Mouse (Mus musculus): ENCODE data around the gene Gnl2. TPM values are rescaled to one million over a fixed set of nuclear protein-coding genes. Genes with fewer than 3 reads are reported as not detected.

The Gnl2 gene
- polyA plus RNA-seq, 1 experiment = 3.1 TPM

DNA sequence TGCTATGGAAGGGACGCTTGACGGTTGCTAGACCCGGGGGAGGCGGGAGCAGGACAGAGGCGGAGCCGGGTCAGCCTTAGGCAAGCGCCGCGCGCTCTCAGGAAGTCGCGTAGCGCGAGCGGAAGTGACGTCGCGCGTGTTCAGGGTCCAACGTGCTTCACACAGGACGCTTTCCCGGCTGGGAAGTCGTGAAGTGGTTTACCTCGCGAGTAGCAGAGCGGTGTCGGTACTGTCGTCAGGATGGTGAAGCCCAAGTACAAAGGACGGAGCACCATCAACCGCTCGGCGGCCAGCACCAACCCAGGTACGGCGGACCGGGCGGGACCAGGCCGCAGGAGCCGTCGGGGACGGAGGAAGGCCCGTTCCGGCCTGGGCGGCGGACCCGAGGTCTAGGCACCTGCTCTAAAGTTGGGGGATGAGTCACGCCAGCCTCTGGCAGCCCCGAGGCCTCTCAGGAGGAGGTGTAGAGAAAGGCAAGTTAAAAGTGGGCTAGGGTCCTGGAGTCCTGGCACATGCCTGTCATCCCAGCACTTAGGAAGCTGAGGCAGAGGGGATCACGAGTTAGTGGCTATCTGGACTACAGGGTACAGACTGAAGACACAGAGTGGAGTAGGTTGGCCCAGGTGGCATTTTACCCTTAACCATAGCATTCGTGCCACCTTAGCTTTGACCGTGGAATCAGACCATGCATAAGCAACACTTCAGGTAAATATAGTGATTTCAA is 13.7 kb downstream of the Gnl2 start:
- Histone ChIP-seq H3K27me3 (ENCODE audit: control insufficient read depth) (peaks cover 34% of the 10 kb centered on the region), H3K36me3 (ENCODE audit: control insufficient read depth) (peaks cover 29% of the 10 kb centered on the region), H3K4me1 (ENCODE audit: control insufficient read depth) (peaks cover 32% of the 10 kb centered on the region), H3K9me3 (ENCODE audit: control insufficient read depth, low read length) (no peaks in the 10 kb centered on the region), H3K4me3 (replicated peaks) (peak overlapping the region; percentile 94)
- TF ChIP-seq GATA1 (IDR thresholded peaks at IDR 0.05; ENCODE audit: low read length) = no peak
- TF ChIP-seq TAL1 (IDR thresholded peaks at IDR 0.05; ENCODE audit: low read length) = no peak

DNA sequence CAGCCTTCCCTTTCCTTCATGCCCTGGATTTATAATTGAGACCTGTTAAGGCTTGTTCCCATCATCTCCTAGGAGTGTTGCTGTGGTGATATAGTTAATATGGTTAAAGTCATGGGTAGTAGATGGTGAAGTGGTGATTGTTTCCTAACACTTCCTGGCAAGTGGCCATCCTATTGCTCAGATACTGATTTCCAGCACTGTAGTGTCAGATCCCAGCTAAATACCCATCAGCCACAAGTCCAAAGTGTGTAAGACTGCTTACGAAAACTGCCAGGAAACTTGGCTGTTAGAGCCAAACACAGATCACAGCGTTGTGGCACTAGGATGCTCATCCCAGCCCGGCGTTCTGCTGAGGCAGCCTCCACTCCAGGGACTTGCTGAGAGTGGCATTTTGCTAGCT is 18.0 kb downstream of the Gnl2 start:
- H3K9me3 ChIP-seq (ENCODE audit: control insufficient read depth, low read length) = no peaks in the 10 kb centered on the region
- no peak overlapping the region for H3K4me3 ChIP-seq (replicated peaks)
- peaks cover 59% of the 10 kb centered on the region for H3K4me1 ChIP-seq (ENCODE audit: control insufficient read depth)
- peaks cover 68% of the 10 kb centered on the region for H3K36me3 ChIP-seq (ENCODE audit: control insufficient read depth)
- H3K27me3 ChIP-seq (ENCODE audit: control insufficient read depth) = no peaks in the 10 kb centered on the region
- TF ChIP-seq GATA1 (IDR thresholded peaks at IDR 0.05; ENCODE audit: low read length) (no peak), TAL1 (IDR thresholded peaks at IDR 0.05; ENCODE audit: low read length) (no peak)

GRCm38 (mm10) chr4:125044454-125044853 is 28.1 kb downstream of the Gnl2 start:
- H3K36me3 ChIP-seq (ENCODE audit: control insufficient read depth) = peaks cover 99% of the 10 kb centered on the region
- H3K27me3 ChIP-seq (ENCODE audit: control insufficient read depth) = no peaks in the 10 kb centered on the region
- no peak overlapping the region for H3K4me3 ChIP-seq (replicated peaks)
- TF ChIP-seq GATA1 (IDR thresholded peaks at IDR 0.05; ENCODE audit: low read length) = no peak
- no peak for TF ChIP-seq TAL1 (IDR thresholded peaks at IDR 0.05; ENCODE audit: low read length)
- H3K4me1 ChIP-seq (ENCODE audit: control insufficient read depth) = peaks cover 11% of the 10 kb centered on the region
- no peaks in the 10 kb centered on the region for H3K9me3 ChIP-seq (ENCODE audit: control insufficient read depth, low read length)

DNA sequence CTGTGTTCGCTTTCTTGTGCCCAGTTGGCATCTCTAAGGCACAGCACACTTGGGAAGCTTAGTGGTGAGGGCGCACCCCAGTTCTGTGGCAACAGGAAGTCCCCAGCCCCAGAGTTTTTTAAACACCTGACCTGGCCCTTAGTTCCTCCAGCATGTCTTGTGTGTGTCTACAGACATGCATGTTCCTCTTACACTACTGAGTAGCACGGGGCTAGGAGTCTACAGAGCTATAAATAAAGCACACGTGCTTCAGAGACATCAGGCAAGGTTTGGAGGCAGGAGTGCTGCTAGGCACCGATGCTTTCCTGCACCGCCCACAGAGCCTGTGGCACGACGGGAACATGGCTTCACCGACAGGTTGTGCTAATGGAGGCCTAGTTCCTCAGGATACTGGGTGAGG is 39.0 kb downstream of the Gnl2 start:
- TF ChIP-seq TAL1 (IDR thresholded peaks at IDR 0.05; ENCODE audit: low read length) (no peak), GATA1 (IDR thresholded peaks at IDR 0.05; ENCODE audit: low read length) (no peak)
- H3K4me1 ChIP-seq (ENCODE audit: control insufficient read depth) = peaks cover 13% of the 10 kb centered on the region
- H3K36me3 ChIP-seq (ENCODE audit: control insufficient read depth) = peaks cover 60% of the 10 kb centered on the region
- H3K9me3 ChIP-seq (ENCODE audit: control insufficient read depth, low read length) = no peaks in the 10 kb centered on the region
- H3K4me3 ChIP-seq (replicated peaks) = no peak overlapping the region
- no peaks in the 10 kb centered on the region for H3K27me3 ChIP-seq (ENCODE audit: control insufficient read depth)

GRCm38 (mm10) chr4:125056476-125056875 is 40.1 kb downstream of the Gnl2 start:
- no peak for TF ChIP-seq TAL1 (IDR thresholded peaks at IDR 0.05; ENCODE audit: low read length)
- TF ChIP-seq GATA1 (IDR thresholded peaks at IDR 0.05; ENCODE audit: low read length) = no peak
- peaks cover 49% of the 10 kb centered on the region for H3K36me3 ChIP-seq (ENCODE audit: control insufficient read depth)
- H3K27me3 ChIP-seq (ENCODE audit: control insufficient read depth) = no peaks in the 10 kb centered on the region
- H3K4me1 ChIP-seq (ENCODE audit: control insufficient read depth) = peaks cover 13% of the 10 kb centered on the region
- H3K9me3 ChIP-seq (ENCODE audit: control insufficient read depth, low read length) = no peaks in the 10 kb centered on the region
- no peak overlapping the region for H3K4me3 ChIP-seq (replicated peaks)

DNA sequence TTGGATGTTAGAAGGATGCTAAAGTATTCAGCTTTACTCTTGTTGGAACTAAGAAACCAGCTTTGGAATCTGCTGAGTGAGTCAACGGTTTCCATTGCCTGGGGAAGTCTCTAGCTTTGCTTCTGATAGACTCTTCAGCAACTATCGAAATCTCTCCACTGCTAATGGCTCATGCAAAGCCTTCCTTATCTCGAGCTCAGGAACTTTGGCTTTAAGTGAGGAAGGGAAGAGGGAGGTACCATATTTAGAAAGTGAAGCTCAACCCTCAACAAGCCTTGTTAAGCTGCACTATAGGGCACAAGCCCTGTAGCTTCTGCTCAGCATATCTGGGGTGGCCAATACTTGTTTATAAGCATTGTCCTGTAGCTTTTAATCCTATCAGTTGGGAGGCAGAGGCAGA is 40.9 kb downstream of the Gnl2 start:
- Histone ChIP-seq H3K27me3 (ENCODE audit: control insufficient read depth) (no peaks in the 10 kb centered on the region), H3K4me3 (replicated peaks) (no peak overlapping the region), H3K36me3 (ENCODE audit: control insufficient read depth) (peaks cover 42% of the 10 kb centered on the region), H3K9me3 (ENCODE audit: control insufficient read depth, low read length) (no peaks in the 10 kb centered on the region), H3K4me1 (ENCODE audit: control insufficient read depth) (peaks cover 13% of the 10 kb centered on the region)
- TF ChIP-seq GATA1 (IDR thresholded peaks at IDR 0.05; ENCODE audit: low read length) (no peak), TAL1 (IDR thresholded peaks at IDR 0.05; ENCODE audit: low read length) (no peak)

- Histone ChIP-seq H3K27me3 (ENCODE audit: control insufficient read depth) (no peaks in the 10 kb centered on the region), H3K9me3 (ENCODE audit: control insufficient read depth, low read length) (no peaks in the 10 kb centered on the region), H3K4me3 (replicated peaks) (no peak overlapping the region), H3K36me3 (ENCODE audit: control insufficient read depth) (peaks cover 35% of the 10 kb centered on the region), H3K4me1 (ENCODE audit: control insufficient read depth) (peaks cover 13% of the 10 kb centered on the region)
- no peak for TF ChIP-seq GATA1 (IDR thresholded peaks at IDR 0.05; ENCODE audit: low read length)
- no peak for TF ChIP-seq TAL1 (IDR thresholded peaks at IDR 0.05; ENCODE audit: low read length)
These were observed 41.6 kb downstream of the Gnl2 start for GRCm38 (mm10) chr4:125058033-125058432.

DNA sequence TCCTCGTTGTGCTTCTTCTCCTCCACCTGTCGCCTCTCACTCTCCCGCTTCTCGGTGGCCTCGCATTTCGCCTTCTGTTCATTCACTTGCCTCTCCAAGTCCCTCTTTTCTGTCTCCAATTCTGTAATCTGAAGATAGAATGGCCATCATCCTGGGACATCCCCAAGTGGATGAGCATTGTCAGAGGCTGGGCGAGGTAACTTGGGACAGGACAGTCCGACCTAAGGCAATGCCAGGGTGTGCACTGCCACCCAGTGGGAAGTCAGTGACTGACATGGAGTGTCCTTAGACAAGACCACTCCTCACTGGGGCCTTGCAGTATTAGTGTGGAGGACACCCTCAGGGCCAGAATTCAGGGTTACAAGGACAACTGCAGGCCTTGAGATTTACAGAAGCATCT is 42.6 kb downstream of the Gnl2 start:
- no peaks in the 10 kb centered on the region for H3K9me3 ChIP-seq (ENCODE audit: control insufficient read depth, low read length)
- TF ChIP-seq TAL1 (IDR thresholded peaks at IDR 0.05; ENCODE audit: low read length) = no peak
- no peak for TF ChIP-seq GATA1 (IDR thresholded peaks at IDR 0.05; ENCODE audit: low read length)
- peaks cover 4% of the 10 kb centered on the region for H3K27me3 ChIP-seq (ENCODE audit: control insufficient read depth)
- no peak overlapping the region for H3K4me3 ChIP-seq (replicated peaks)
- peaks cover 13% of the 10 kb centered on the region for H3K4me1 ChIP-seq (ENCODE audit: control insufficient read depth)
- peaks cover 26% of the 10 kb centered on the region for H3K36me3 ChIP-seq (ENCODE audit: control insufficient read depth)

GRCm38 (mm10) chr4:125063829-125064228 is 47.4 kb downstream of the Gnl2 start:
- H3K36me3 ChIP-seq (ENCODE audit: control insufficient read depth) = peaks cover 13% of the 10 kb centered on the region
- peaks cover 34% of the 10 kb centered on the region for H3K4me1 ChIP-seq (ENCODE audit: control insufficient read depth)
- no peak overlapping the region for H3K4me3 ChIP-seq (replicated peaks)
- H3K27me3 ChIP-seq (ENCODE audit: control insufficient read depth) = peaks cover 18% of the 10 kb centered on the region
- TF ChIP-seq TAL1 (IDR thresholded peaks at IDR 0.05; ENCODE audit: low read length) = no peak
- no peak for TF ChIP-seq GATA1 (IDR thresholded peaks at IDR 0.05; ENCODE audit: low read length)
- H3K9me3 ChIP-seq (ENCODE audit: control insufficient read depth, low read length) = no peaks in the 10 kb centered on the region
